Mouse (Mus musculus): ENCODE results near the gene Rad21l. TPM values are rescaled to one million over a fixed set of nuclear protein-coding genes. Genes with fewer than 3 reads are reported as not detected.

Gene Rad21l
- polyA plus RNA-seq, 1 experiment from 2014 or later = 0.17 TPM

DNA sequence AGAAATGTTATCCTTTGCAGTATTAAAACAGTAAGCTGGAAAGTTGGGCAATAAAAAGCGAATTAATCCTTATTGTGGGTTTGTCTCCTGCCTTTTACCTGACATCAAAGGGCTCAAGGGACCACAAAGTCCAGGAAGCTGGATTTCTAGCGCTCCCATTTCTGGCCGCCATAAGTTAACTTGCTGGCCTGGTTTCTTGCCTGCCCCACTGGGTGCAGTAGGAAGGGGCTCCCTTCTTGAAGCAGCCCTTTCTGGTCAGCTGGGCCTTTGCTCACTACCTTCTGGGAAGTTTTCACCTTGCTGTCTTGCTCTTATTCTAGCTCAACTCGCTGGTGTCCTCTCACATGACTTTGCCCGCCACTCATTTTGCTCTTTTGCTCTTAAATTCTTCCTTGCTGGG lies 35.4 kb downstream of the Rad21l start:
- 46% methylated on average over 5 of the region's 5 CpGs for WGBS
- DNase-seq (ENCODE audit: low spot score) = no peak
- Histone ChIP-seq H3K9ac (ENCODE audit: low read depth, low read length) (no peak overlapping the region), H3K27me3 (ENCODE audit: control insufficient read depth, insufficient read depth, low read length) (peaks cover 6% of the 10 kb centered on the region; the same call in 1 of the 2 replicates), H3K4me1 (replicated peaks; ENCODE audit: control insufficient read depth, insufficient read depth, low read length) (no peaks in the 10 kb centered on the region), H3K27ac (ENCODE audit: low read depth, low read length) (no peak overlapping the region), H3K36me3 (ENCODE audit: control insufficient read depth, insufficient read depth, low read length) (no peaks in the 10 kb centered on the region), H3K4me2 (replicated peaks; ENCODE audit: low read depth, low read length) (no peak overlapping the region), H3K4me3 (ENCODE audit: low read depth, low read length) (no peak overlapping the region), H3K9me3 (ENCODE audit: control insufficient read depth, low read length) (no peaks in the 10 kb centered on the region)
- ATAC-seq (ENCODE audit: low FRiP score) = no peak

DNA sequence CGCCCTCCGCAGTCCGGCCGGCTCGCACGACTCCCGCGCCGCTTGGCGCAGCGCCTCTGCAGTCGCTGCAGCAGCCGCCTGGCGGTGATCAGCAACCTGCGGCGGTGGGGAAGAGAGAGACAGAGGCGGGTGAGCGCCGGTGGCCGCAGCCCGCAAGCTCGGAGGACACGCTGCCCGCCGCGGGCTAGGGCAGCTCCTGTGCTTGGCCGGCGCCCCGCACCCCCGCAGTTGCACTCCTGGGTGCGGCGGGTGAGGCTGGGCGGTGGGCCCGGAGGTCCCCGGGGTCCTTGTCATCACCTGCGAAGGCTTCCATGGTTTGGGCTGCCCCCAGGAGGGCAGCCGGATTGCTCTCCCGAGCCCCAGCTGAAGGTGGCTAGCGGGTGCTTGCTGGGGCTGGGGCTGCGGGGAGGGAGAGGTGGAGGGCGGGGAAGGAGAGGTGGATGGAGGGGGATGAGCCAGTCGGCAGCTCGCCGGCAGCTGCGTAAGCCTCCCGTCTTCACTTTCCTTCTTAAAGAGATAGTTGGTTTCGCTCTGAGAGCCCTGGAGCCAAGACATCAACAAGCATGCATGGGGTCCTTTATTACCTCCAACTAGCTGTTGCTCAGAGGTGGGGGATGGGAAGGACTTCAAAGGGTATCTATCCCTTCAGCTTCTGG lies 36.0 kb downstream of the Rad21l start, which contains the start of gene Snph:
TSS of gene Snph (minus strand) at position 435 of the 656 bp plus-strand sequence.
- H3K4me1 ChIP-seq (replicated peaks; ENCODE audit: control insufficient read depth, insufficient read depth, low read length) = no peaks in the 10 kb centered on the region
- DNase-seq (ENCODE audit: low spot score) (peak; percentile 80), ATAC-seq (ENCODE audit: low FRiP score) (peak; percentile 92)
- H3K27me3 ChIP-seq (ENCODE audit: control insufficient read depth, insufficient read depth, low read length) = peaks cover 6% of the 10 kb centered on the region; the same call in 1 of the 2 replicates
- H3K27ac ChIP-seq (ENCODE audit: low read depth, low read length) = peak within 1 kb of the TSS; percentile 33; the same call in 1 of the 2 replicates
- no peaks in the 10 kb centered on the region for H3K36me3 ChIP-seq (ENCODE audit: control insufficient read depth, insufficient read depth, low read length)
- H3K9ac ChIP-seq (ENCODE audit: low read depth, low read length) = peak within 1 kb of the TSS; percentile 71
- H3K9me3 ChIP-seq (ENCODE audit: control insufficient read depth, low read length) = no peaks in the 10 kb centered on the region
- H3K4me2 ChIP-seq (replicated peaks; ENCODE audit: low read depth, low read length) = peak within 1 kb of the TSS; percentile 69
- peak within 1 kb of the TSS; percentile 66 for H3K4me3 ChIP-seq (ENCODE audit: low read depth, low read length)
- under 1% methylated on average over 30 of the region's 47 CpGs for WGBS

DNA sequence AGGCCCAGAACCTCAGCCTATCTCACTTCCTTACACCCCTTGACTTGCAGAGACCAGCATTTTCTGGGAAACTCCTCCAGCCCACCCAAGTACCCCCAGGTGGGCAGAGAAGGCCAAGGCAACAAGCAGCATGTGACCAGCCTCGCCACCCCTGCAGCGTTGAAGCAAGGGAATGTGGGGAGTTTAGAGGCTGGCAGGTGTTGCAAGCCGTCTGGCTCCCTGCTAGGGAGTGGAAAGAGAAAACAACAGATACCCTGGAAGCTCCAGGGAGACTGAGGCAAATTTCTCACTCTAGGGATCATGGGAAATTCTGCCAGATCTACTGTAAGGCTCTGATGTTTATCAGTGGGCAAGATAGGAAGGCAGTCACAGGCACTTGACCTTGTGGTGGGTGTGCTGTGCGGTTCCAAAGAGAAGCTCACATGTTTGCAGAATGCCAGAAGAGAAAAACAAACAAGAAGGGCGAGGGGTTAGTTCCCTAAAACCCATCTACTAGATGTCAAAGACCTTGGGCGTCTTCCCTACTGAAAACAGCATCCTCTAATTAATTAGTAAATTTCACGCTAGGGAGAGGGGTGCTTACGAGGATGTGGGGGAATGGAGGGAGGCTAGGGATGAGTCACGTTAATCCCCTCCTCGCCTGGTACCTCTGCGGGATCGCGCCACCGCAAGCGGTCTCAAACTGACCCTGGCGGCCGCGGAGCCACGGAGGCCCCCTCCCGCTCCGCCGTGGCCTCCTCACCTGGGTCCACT lies 36.8 kb downstream of the Rad21l start:
- Histone ChIP-seq H3K4me2 (replicated peaks; ENCODE audit: low read depth, low read length) (peak overlapping the region; percentile 69), H3K9ac (ENCODE audit: low read depth, low read length) (peak overlapping the region; percentile 71), H3K27ac (ENCODE audit: low read depth, low read length) (no peak overlapping the region), H3K4me1 (replicated peaks; ENCODE audit: control insufficient read depth, insufficient read depth, low read length) (no peaks in the 10 kb centered on the region), H3K9me3 (ENCODE audit: control insufficient read depth, low read length) (no peaks in the 10 kb centered on the region), H3K4me3 (ENCODE audit: low read depth, low read length) (peak overlapping the region; percentile 66), H3K36me3 (ENCODE audit: control insufficient read depth, insufficient read depth, low read length) (no peaks in the 10 kb centered on the region), H3K27me3 (ENCODE audit: control insufficient read depth, insufficient read depth, low read length) (peaks cover 6% of the 10 kb centered on the region; the same call in 1 of the 2 replicates)
- WGBS = 2% methylated on average over 22 of the region's 22 CpGs
- DNase-seq (ENCODE audit: low spot score) = no peak
- ATAC-seq (ENCODE audit: low FRiP score) = peak; percentile 25; the same call in 1 of the 2 replicates

DNA sequence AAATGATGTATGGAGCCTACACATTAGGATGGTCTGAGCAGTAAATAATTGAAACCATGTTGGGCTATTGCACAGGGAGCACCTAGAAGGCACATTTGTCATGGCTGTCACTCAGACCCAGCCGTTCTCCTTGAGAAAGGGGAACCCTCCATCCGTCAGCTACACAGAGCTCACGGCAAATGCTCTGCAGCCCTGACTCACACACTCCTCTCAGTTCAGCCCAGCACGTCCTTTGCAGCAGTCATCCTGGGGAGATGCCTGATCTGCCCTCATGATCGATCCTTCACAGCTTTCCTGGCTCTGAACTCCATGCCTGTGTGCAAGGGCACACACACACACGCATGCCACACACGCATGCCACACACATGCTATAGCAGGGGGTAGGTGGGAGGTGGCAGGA lies 39.0 kb downstream of the Rad21l start:
- H3K4me2 ChIP-seq (replicated peaks; ENCODE audit: low read depth, low read length) = no peak overlapping the region
- peaks cover 6% of the 10 kb centered on the region; the same call in 1 of the 2 replicates for H3K27me3 ChIP-seq (ENCODE audit: control insufficient read depth, insufficient read depth, low read length)
- no peaks in the 10 kb centered on the region for H3K4me1 ChIP-seq (replicated peaks; ENCODE audit: control insufficient read depth, insufficient read depth, low read length)
- ATAC-seq (ENCODE audit: low FRiP score) (no peak), DNase-seq (ENCODE audit: low spot score) (no peak)
- H3K27ac ChIP-seq (ENCODE audit: low read depth, low read length) = no peak overlapping the region
- no peaks in the 10 kb centered on the region for H3K36me3 ChIP-seq (ENCODE audit: control insufficient read depth, insufficient read depth, low read length)
- H3K4me3 ChIP-seq (ENCODE audit: low read depth, low read length) = no peak overlapping the region
- WGBS = 66% methylated on average over 7 of the region's 7 CpGs
- no peak overlapping the region for H3K9ac ChIP-seq (ENCODE audit: low read depth, low read length)
- no peaks in the 10 kb centered on the region for H3K9me3 ChIP-seq (ENCODE audit: control insufficient read depth, low read length)

DNA sequence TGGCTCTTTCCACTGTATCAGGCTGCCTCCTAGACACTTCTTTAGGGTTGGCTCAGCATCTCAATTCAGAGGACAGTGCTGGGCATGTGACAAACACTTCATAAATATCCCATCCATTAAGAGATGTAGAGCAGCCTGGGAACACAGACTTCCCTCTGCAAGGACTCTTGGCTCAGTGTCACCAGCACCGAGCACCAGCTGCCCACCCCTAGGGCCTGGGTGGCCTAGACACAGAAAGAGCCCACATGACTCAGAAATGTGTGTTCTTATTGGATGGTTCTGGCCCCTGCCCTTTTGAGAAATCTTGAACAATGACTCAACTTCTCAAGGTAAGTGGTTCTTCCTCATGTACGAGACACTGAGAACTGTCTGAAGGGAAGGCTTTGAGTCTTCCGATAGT lies 40.3 kb downstream of the Rad21l start:
- DNase-seq (ENCODE audit: low spot score) (no peak), ATAC-seq (ENCODE audit: low FRiP score) (no peak)
- no peaks in the 10 kb centered on the region for H3K36me3 ChIP-seq (ENCODE audit: control insufficient read depth, insufficient read depth, low read length)
- H3K9me3 ChIP-seq (ENCODE audit: control insufficient read depth, low read length) = no peaks in the 10 kb centered on the region
- 84% methylated on average over 3 of the region's 3 CpGs for WGBS
- H3K27me3 ChIP-seq (ENCODE audit: control insufficient read depth, insufficient read depth, low read length) = peaks cover 6% of the 10 kb centered on the region; the same call in 1 of the 2 replicates
- H3K9ac ChIP-seq (ENCODE audit: low read depth, low read length) = no peak overlapping the region
- no peak overlapping the region for H3K27ac ChIP-seq (ENCODE audit: low read depth, low read length)
- no peak overlapping the region for H3K4me2 ChIP-seq (replicated peaks; ENCODE audit: low read depth, low read length)
- no peak overlapping the region for H3K4me3 ChIP-seq (ENCODE audit: low read depth, low read length)
- H3K4me1 ChIP-seq (replicated peaks; ENCODE audit: control insufficient read depth, insufficient read depth, low read length) = no peaks in the 10 kb centered on the region

DNA sequence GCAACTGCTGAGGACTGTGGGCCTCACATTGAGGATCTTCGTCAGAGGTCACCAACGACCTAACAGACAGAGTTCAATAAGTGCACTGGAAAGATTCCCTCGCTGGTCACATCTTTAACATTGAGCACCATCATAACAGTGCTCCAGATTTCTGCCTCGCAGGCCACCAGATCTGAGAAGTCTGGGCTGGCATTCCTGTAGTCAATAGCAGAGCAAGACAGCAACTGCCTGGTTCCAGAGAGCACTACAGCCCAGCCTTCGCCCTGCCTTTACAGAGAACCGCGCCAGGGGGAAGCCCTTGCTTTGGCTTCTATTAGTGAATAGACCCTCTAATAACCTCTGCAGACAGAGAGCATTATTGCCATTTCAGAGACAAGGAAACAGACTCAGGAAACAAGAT lies 42.0 kb downstream of the Rad21l start:
- Histone ChIP-seq H3K4me1 (replicated peaks; ENCODE audit: control insufficient read depth, insufficient read depth, low read length) (no peaks in the 10 kb centered on the region), H3K4me3 (ENCODE audit: low read depth, low read length) (no peak overlapping the region), H3K9me3 (ENCODE audit: control insufficient read depth, low read length) (no peaks in the 10 kb centered on the region), H3K27ac (ENCODE audit: low read depth, low read length) (no peak overlapping the region), H3K27me3 (ENCODE audit: control insufficient read depth, insufficient read depth, low read length) (peaks cover 3% of the 10 kb centered on the region; the same call in 1 of the 2 replicates), H3K4me2 (replicated peaks; ENCODE audit: low read depth, low read length) (no peak overlapping the region), H3K9ac (ENCODE audit: low read depth, low read length) (no peak overlapping the region), H3K36me3 (ENCODE audit: control insufficient read depth, insufficient read depth, low read length) (no peaks in the 10 kb centered on the region)
- DNase-seq (ENCODE audit: low spot score) (no peak), ATAC-seq (ENCODE audit: low FRiP score) (no peak)
- 91% methylated on average over 7 of the region's 7 CpGs for WGBS

DNA sequence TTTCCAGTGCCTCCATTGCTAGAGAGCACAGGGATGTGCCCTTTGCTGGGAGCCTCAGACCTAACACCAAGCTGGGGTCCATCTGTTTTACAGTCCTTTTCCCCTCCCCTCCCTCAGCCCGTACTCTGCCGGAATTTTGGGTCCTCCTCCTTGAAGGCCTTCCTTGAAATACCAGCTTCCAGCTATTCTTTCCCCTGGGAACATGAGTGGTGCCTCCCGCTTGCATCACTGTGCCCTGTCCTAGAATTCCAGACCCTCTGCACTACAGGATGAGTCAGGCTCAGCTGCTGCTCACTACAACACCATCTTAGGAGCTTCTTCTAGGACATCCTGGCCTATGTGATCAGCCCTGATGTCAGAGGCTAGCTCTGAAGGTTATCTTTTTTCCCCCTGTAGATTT lies 44.6 kb downstream of the Rad21l start:
- Histone ChIP-seq H3K27ac (ENCODE audit: low read depth, low read length) (no peak overlapping the region), H3K36me3 (ENCODE audit: control insufficient read depth, insufficient read depth, low read length) (no peaks in the 10 kb centered on the region), H3K4me3 (ENCODE audit: low read depth, low read length) (no peak overlapping the region), H3K4me1 (replicated peaks; ENCODE audit: control insufficient read depth, insufficient read depth, low read length) (no peaks in the 10 kb centered on the region), H3K9me3 (ENCODE audit: control insufficient read depth, low read length) (no peaks in the 10 kb centered on the region), H3K27me3 (ENCODE audit: control insufficient read depth, insufficient read depth, low read length) (no peaks in the 10 kb centered on the region), H3K9ac (ENCODE audit: low read depth, low read length) (no peak overlapping the region), H3K4me2 (replicated peaks; ENCODE audit: low read depth, low read length) (no peak overlapping the region)
- DNase-seq (ENCODE audit: low spot score) = no peak
- WGBS = 65% methylated on average over 3 of the region's 3 CpGs
- ATAC-seq (ENCODE audit: low FRiP score) = no peak

DNA sequence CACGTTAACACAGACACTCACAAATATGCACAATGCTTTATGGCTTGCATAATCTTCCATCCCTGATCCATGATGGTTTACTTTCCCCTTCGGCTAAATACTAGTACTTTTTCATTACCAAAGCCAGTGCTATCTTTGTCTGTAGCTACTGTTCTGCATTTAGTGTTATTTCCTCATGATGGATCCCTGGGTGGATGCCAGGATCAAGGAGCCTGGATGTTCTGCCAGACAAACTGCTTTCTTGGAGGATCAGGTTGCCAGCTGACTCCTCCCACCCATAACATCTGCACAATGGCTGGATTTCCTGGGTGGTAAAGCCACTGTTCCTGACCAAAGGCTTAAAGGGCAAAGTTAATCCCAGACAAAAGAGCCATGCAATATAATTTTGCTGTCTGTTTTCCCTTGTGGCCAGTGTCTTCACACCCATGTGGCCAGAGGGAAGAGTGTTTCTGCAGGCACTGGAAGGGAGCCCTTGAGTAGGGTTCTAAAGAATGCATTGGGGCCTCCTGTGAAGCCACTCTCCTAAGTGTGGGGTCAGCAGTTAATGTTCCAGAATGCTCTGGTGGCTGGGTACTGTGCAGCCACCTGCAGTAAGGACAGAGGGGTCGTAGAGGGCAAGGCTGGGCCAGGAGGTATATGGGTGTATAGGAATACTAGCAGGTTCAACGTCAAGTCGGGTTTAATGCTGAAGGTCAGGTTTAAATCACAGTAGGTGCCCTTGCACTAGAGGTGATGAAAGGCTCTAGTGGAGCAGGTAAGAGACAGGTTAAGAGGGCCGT lies 51.6 kb downstream of the Rad21l start:
- H3K27ac ChIP-seq (ENCODE audit: low read depth, low read length) = no peak overlapping the region
- H3K4me3 ChIP-seq (ENCODE audit: low read depth, low read length) = no peak overlapping the region
- DNase-seq (ENCODE audit: low spot score) = no peak
- H3K27me3 ChIP-seq (ENCODE audit: control insufficient read depth, insufficient read depth, low read length) = no peaks in the 10 kb centered on the region
- H3K36me3 ChIP-seq (ENCODE audit: control insufficient read depth, insufficient read depth, low read length) = no peaks in the 10 kb centered on the region
- no peak for ATAC-seq (ENCODE audit: low FRiP score)
- 75% methylated on average over 6 of the region's 6 CpGs for WGBS
- no peak overlapping the region for H3K4me2 ChIP-seq (replicated peaks; ENCODE audit: low read depth, low read length)
- H3K4me1 ChIP-seq (replicated peaks; ENCODE audit: control insufficient read depth, insufficient read depth, low read length) = no peaks in the 10 kb centered on the region; the same call in 1 of the 2 replicates
- H3K9ac ChIP-seq (ENCODE audit: low read depth, low read length) = no peak overlapping the region
- no peaks in the 10 kb centered on the region for H3K9me3 ChIP-seq (ENCODE audit: control insufficient read depth, low read length)

All from hindbrain, embryonic 11.5 days (tissue).